Mouse (Mus musculus) forebrain, embryonic 12.5 days (tissue): ENCODE results near the gene Hipk3. TPM values are rescaled to one million over a fixed set of nuclear protein-coding genes. Genes with fewer than 3 reads are reported as not detected.

Source experiments
- ATAC-seq: fragments of 200-750 bp; cut with Nextera tagmentation; 2 replicates; pipeline ENCODE4 v1.8.0; 2017; ENCODE audit warnings: moderate TSS enrichment; ENCODE audit not compliant: low FRiP score
- H3K27ac ChIP-seq: fragments of 300-500 bp; sonication (generic); 2 replicates; pipeline ENCODE4 v1.5.1; 2016; ENCODE audit warnings: mild to moderate bottlenecking
- H3K27me3 ChIP-seq: fragments of 300-500 bp; sonication (generic); 2 replicates; pipeline ENCODE4 v1.6.1; 2016; ENCODE audit warnings: mild to moderate bottlenecking
- H3K36me3 ChIP-seq: fragments of 300-500 bp; sonication (generic); replicated peaks from 2 replicates; pipeline ENCODE4 v1.6.1; 2016; ENCODE audit warnings: mild to moderate bottlenecking
- H3K4me1 ChIP-seq: fragments of 300-500 bp; sonication (generic); 2 replicates; pipeline ENCODE4 v1.6.1; 2016
- H3K4me2 ChIP-seq: fragments of 300-500 bp; sonication (generic); 2 replicates; pipeline ENCODE4 v1.6.1; 2016; ENCODE audit warnings: mild to moderate bottlenecking, moderate library complexity
- H3K4me3 ChIP-seq: fragments of 300-500 bp; sonication (generic); replicated peaks from 2 replicates; pipeline ENCODE4 v1.5.1; 2016; ENCODE audit warnings: mild to moderate bottlenecking
- H3K9ac ChIP-seq: fragments of 300-500 bp; sonication (generic); 2 replicates; pipeline ENCODE4 v1.6.1; 2016; ENCODE audit warnings: mild to moderate bottlenecking
- H3K9me3 ChIP-seq: fragments of 300-500 bp; sonication (generic); 2 replicates; pipeline ENCODE4 v1.6.1; 2016
- WGBS: fragments of 180-500 bp; shearing (Covaris S2); methylation state at CpG from one replicate; pipeline ENCODE4 v1.1.7; 2016; 5-methylcytosine and 5-hydroxymethylcytosine counted together
- polyA plus RNA-seq: library from polyadenylated mRNA; unstranded; fragments of >200 nt; fragmentation: Nextera tagmentation; extraction: Ambion mirVana; gene quantifications from 2 replicates; pipeline ENCODE4 v1.2.1, GENCODE M21; 2016

Gene Hipk3
- polyA plus RNA-seq, 1 experiment from 2014 or later, result 9.1 TPM

- no peaks in the 10 kb centered on the region for H3K9me3 ChIP-seq
- H3K36me3 ChIP-seq, result no peaks in the 10 kb centered on the region
- no peaks in the 10 kb centered on the region for H3K27me3 ChIP-seq
- WGBS, result 89% methylated on average over 9 of the region's 9 CpGs
- no peak for ATAC-seq
- H3K9ac ChIP-seq, result no peak overlapping the region
- H3K4me1 ChIP-seq, result no peaks in the 10 kb centered on the region
- no peak overlapping the region for H3K4me3 ChIP-seq
- H3K4me2 ChIP-seq, result no peak overlapping the region
- no peak overlapping the region for H3K27ac ChIP-seq
Observed at GRCm38 (mm10) chr2:104466908-104467616, 27.2 kb downstream of the Hipk3 start.

GRCm38 (mm10) chr2:104465639-104466430, 28.4 kb downstream of the Hipk3 start:
- H3K27me3 ChIP-seq, result no peaks in the 10 kb centered on the region
- no peak for ATAC-seq
- H3K27ac ChIP-seq, result no peak overlapping the region
- no peak overlapping the region for H3K4me3 ChIP-seq
- WGBS, result 93% methylated on average over 8 of the region's 8 CpGs
- no peak overlapping the region for H3K9ac ChIP-seq
- H3K36me3 ChIP-seq, result no peaks in the 10 kb centered on the region
- no peaks in the 10 kb centered on the region for H3K9me3 ChIP-seq
- no peaks in the 10 kb centered on the region for H3K4me1 ChIP-seq
- H3K4me2 ChIP-seq, result no peak overlapping the region

DNA sequence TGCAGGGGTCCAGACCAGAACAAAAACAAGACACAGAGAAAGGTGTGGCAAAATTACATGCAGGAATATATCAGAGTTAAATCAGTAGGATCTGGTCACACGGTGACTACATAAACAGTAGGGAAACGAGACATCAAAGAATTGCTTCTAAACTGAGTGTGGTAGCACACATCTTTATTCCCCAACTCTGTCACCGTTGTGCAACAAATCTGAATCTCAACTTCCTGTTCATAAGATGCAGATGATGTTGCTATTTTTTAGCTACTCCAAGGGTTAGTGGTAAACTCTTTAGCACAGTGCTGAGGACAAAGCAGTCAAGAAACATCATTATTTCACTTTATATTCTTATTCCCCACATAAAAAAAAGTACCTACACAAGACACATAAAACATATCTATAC, 34.2 kb downstream of the Hipk3 start:
- Histone ChIP-seq H3K36me3 (no peaks in the 10 kb centered on the region), H3K4me1 (peaks cover 4% of the 10 kb centered on the region; the same call in 1 of the 2 replicates), H3K4me2 (no peak overlapping the region), H3K27me3 (no peaks in the 10 kb centered on the region), H3K9me3 (no peaks in the 10 kb centered on the region), H3K9ac (no peak overlapping the region), H3K4me3 (no peak overlapping the region), H3K27ac (no peak overlapping the region)
- ATAC-seq, result no peak
- WGBS, result 85% methylated on average over 3 of the region's 3 CpGs

- Histone ChIP-seq H3K36me3 (no peaks in the 10 kb centered on the region), H3K4me2 (no peak overlapping the region), H3K4me3 (no peak overlapping the region), H3K27ac (no peak overlapping the region), H3K4me1 (peaks cover 4% of the 10 kb centered on the region; the same call in 1 of the 2 replicates), H3K9me3 (no peaks in the 10 kb centered on the region), H3K9ac (no peak overlapping the region), H3K27me3 (no peaks in the 10 kb centered on the region)
- 86% methylated on average over 8 of the region's 8 CpGs for WGBS
- ATAC-seq, result no peak
Observed at GRCm38 (mm10) chr2:104458569-104459332, 35.5 kb downstream of the Hipk3 start.

- H3K4me2 ChIP-seq, result no peak overlapping the region
- H3K36me3 ChIP-seq, result no peaks in the 10 kb centered on the region
- no peak for ATAC-seq
- no peak overlapping the region for H3K4me3 ChIP-seq
- H3K4me1 ChIP-seq, result peaks cover 4% of the 10 kb centered on the region; the same call in 1 of the 2 replicates
- H3K9ac ChIP-seq, result no peak overlapping the region
- no peaks in the 10 kb centered on the region for H3K9me3 ChIP-seq
- 94% methylated on average over 3 of the region's 3 CpGs for WGBS
- no peak overlapping the region for H3K27ac ChIP-seq
- no peaks in the 10 kb centered on the region for H3K27me3 ChIP-seq
Observed at GRCm38 (mm10) chr2:104457106-104457505, 37.1 kb downstream of the Hipk3 start.

GRCm38 (mm10) chr2:104450685-104451084, 43.6 kb downstream of the Hipk3 start:
- H3K9me3 ChIP-seq, result no peaks in the 10 kb centered on the region
- ATAC-seq, result no peak
- no peak overlapping the region for H3K27ac ChIP-seq
- no peak overlapping the region for H3K9ac ChIP-seq
- no peaks in the 10 kb centered on the region for H3K27me3 ChIP-seq
- H3K4me1 ChIP-seq, result no peaks in the 10 kb centered on the region; the same call in 1 of the 2 replicates
- no peak overlapping the region for H3K4me3 ChIP-seq
- H3K4me2 ChIP-seq, result no peak overlapping the region
- 87% methylated on average over 3 of the region's 3 CpGs for WGBS
- no peaks in the 10 kb centered on the region for H3K36me3 ChIP-seq

- Histone ChIP-seq H3K9ac (no peak overlapping the region), H3K36me3 (no peaks in the 10 kb centered on the region), H3K4me2 (no peak overlapping the region), H3K9me3 (no peaks in the 10 kb centered on the region), H3K27me3 (no peaks in the 10 kb centered on the region), H3K27ac (no peak overlapping the region), H3K4me3 (no peak overlapping the region), H3K4me1 (no peaks in the 10 kb centered on the region)
- 97% methylated on average over 1 of the region's 1 CpGs for WGBS
- no peak for ATAC-seq
Observed at GRCm38 (mm10) chr2:104449191-104449590, 45.1 kb downstream of the Hipk3 start.

- WGBS, result 85% methylated on average over 4 of the region's 4 CpGs
- H3K27me3 ChIP-seq, result no peaks in the 10 kb centered on the region
- no peak overlapping the region for H3K4me3 ChIP-seq
- H3K9me3 ChIP-seq, result no peaks in the 10 kb centered on the region
- H3K27ac ChIP-seq, result no peak overlapping the region
- H3K36me3 ChIP-seq, result no peaks in the 10 kb centered on the region
- H3K4me2 ChIP-seq, result no peak overlapping the region
- no peak overlapping the region for H3K9ac ChIP-seq
- H3K4me1 ChIP-seq, result no peaks in the 10 kb centered on the region
- no peak for ATAC-seq
Observed at GRCm38 (mm10) chr2:104448201-104448600, 46.0 kb downstream of the Hipk3 start.

GRCm38 (mm10) chr2:104446016-104446415, 48.2 kb downstream of the Hipk3 start:
- Histone ChIP-seq H3K4me3 (no peak overlapping the region), H3K4me1 (no peaks in the 10 kb centered on the region), H3K9me3 (no peaks in the 10 kb centered on the region), H3K27ac (no peak overlapping the region), H3K9ac (no peak overlapping the region), H3K27me3 (no peaks in the 10 kb centered on the region), H3K4me2 (no peak overlapping the region), H3K36me3 (0 out of 2 replicates have a peak, but pooled peaks cover under 1% of the 10 kb centered on the region)
- 67% methylated on average over 1 of the region's 1 CpGs for WGBS
- no peak for ATAC-seq

DNA sequence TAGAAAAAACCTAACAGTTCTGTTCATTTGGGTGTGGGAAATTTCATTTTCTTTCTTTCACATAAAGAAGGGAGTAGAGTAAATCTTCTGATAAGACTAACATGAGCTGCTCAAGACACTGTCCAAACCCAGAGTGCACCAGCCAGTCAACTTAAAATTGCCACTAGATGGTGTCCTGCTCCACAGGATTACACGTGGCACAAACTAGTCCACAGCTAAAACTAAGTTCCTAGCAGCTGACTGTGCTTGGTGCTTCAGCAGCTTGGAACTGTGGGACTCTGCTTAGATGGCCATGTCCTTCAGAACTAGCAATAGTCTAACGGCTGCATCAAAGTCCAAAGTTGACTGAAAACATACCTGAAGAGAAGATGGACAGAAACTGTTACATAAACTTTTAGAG, 49.5 kb downstream of the Hipk3 start:
- 44% methylated on average over 2 of the region's 2 CpGs for WGBS
- H3K9me3 ChIP-seq, result no peaks in the 10 kb centered on the region
- H3K36me3 ChIP-seq, result 0 out of 2 replicates have a peak, but pooled peaks cover 7% of the 10 kb centered on the region
- no peaks in the 10 kb centered on the region for H3K27me3 ChIP-seq
- no peak overlapping the region for H3K4me3 ChIP-seq
- no peak overlapping the region for H3K4me2 ChIP-seq
- no peak overlapping the region for H3K27ac ChIP-seq
- H3K9ac ChIP-seq, result no peak overlapping the region
- H3K4me1 ChIP-seq, result no peaks in the 10 kb centered on the region
- ATAC-seq, result 0 out of 2 replicates have a peak, but pooled peaks have one; percentile 36

GRCm38 (mm10) chr2:104442341-104442740, 51.9 kb downstream of the Hipk3 start:
- no peak for ATAC-seq
- 62% methylated on average over 4 of the region's 4 CpGs for WGBS
- Histone ChIP-seq H3K4me1 (no peaks in the 10 kb centered on the region), H3K27ac (no peak overlapping the region), H3K27me3 (no peaks in the 10 kb centered on the region), H3K9ac (no peak overlapping the region), H3K9me3 (no peaks in the 10 kb centered on the region), H3K36me3 (peaks cover 21% of the 10 kb centered on the region), H3K4me3 (no peak overlapping the region), H3K4me2 (no peak overlapping the region)

- no peak overlapping the region for H3K4me2 ChIP-seq
- no peaks in the 10 kb centered on the region for H3K9me3 ChIP-seq
- H3K36me3 ChIP-seq, result peaks cover 49% of the 10 kb centered on the region
- no peak overlapping the region for H3K9ac ChIP-seq
- H3K4me3 ChIP-seq, result no peak overlapping the region
- 90% methylated on average over 3 of the region's 3 CpGs for WGBS
- H3K4me1 ChIP-seq, result no peaks in the 10 kb centered on the region
- no peak overlapping the region for H3K27ac ChIP-seq
- H3K27me3 ChIP-seq, result no peaks in the 10 kb centered on the region
- ATAC-seq, result no peak
Observed at GRCm38 (mm10) chr2:104436226-104436625, 58.0 kb downstream of the Hipk3 start.
